Mouse (Mus musculus) midbrain, embryonic 16.5 days (tissue): Measurements from ENCODE around the gene Rgs6. TPM values are rescaled to one million over a fixed set of nuclear protein-coding genes. Genes with fewer than 3 reads are reported as not detected.

Experiments used
- ATAC-seq: fragments of 200-750 bp; cut with Nextera tagmentation; 2 replicates; pipeline ENCODE4 v1.8.0; 2017; ENCODE audit warnings: moderate TSS enrichment
- H3K27ac ChIP-seq: fragments of 300-500 bp; sonication (generic); 2 replicates; pipeline ENCODE4 v1.5.1; 2014; ENCODE audit warnings: mild to moderate bottlenecking, low read length, mixed read lengths
- H3K27me3 ChIP-seq: fragments of 300-500 bp; sonication (generic); 2 replicates; pipeline ENCODE4 v1.6.1; 2014; ENCODE audit warnings: low read depth, low read length, mixed read lengths; ENCODE audit not compliant: control insufficient read depth, insufficient read depth
- H3K36me3 ChIP-seq: fragments of 300-500 bp; sonication (generic); 2 replicates; pipeline ENCODE4 v1.6.1; 2014; ENCODE audit warnings: mild to moderate bottlenecking, low read length, moderate library complexity, mixed read lengths; ENCODE audit not compliant: control insufficient read depth, insufficient read depth
- H3K4me1 ChIP-seq: fragments of 300-500 bp; sonication (generic); 2 replicates; pipeline ENCODE4 v1.6.1; 2014; ENCODE audit warnings: mild to moderate bottlenecking, low read length, mixed read lengths; ENCODE audit not compliant: control insufficient read depth, insufficient read depth
- H3K4me2 ChIP-seq: fragments of 300-500 bp; sonication (generic); 2 replicates; pipeline ENCODE4 v1.6.1; 2014; ENCODE audit warnings: mild to moderate bottlenecking, low read length, mixed read lengths
- H3K4me3 ChIP-seq: fragments of 300-500 bp; sonication (generic); 2 replicates; pipeline ENCODE4 v1.5.1; 2014; ENCODE audit warnings: low read depth, mild to moderate bottlenecking, low read length, moderate library complexity, mixed read lengths
- H3K9ac ChIP-seq: fragments of 300-500 bp; sonication (generic); 2 replicates; pipeline ENCODE4 v1.6.1; 2014; ENCODE audit warnings: low read depth, low read length, mixed read lengths
- H3K9me3 ChIP-seq: fragments of 300-500 bp; sonication (generic); replicated peaks from 2 replicates; pipeline ENCODE4 v1.6.1; 2014; ENCODE audit warnings: mild to moderate bottlenecking, low read length, mixed read lengths; ENCODE audit not compliant: control insufficient read depth, poor library complexity, severe bottlenecking
- WGBS: fragments of 180-500 bp; shearing (Covaris S2); extraction: QIAGEN DNeasy Blood & Tissue Kit; methylation state at CpG from one replicate; pipeline ENCODE4 v1.1.7; 2014; 5-methylcytosine and 5-hydroxymethylcytosine counted together
- polyA plus RNA-seq: library from polyadenylated mRNA; unstranded; fragments of >200 nt; fragmentation: Nextera tagmentation; extraction: Ambion mirVana; gene quantifications from 2 replicates; pipeline ENCODE4 v1.2.1, GENCODE M21; 2015

Rgs6 gene
- polyA plus RNA-seq, 1 experiment from 2014 or later: 17.9 TPM

- 36% methylated on average over 3 of the region's 3 CpGs for WGBS
- Histone ChIP-seq H3K9me3 (no peaks in the 10 kb centered on the region), H3K9ac (no peak overlapping the region), H3K4me3 (no peak overlapping the region), H3K27ac (no peak overlapping the region), H3K4me1 (peaks cover 4% of the 10 kb centered on the region), H3K27me3 (no peaks in the 10 kb centered on the region), H3K4me2 (no peak overlapping the region), H3K36me3 (no peaks in the 10 kb centered on the region)
- ATAC-seq: no peak
Measured at GRCm38 (mm10) chr12:82754501-82754900, 166.4 kb downstream of the Rgs6 start.

GRCm38 (mm10) chr12:82756756-82757155 is 168.7 kb downstream of the Rgs6 start:
- Histone ChIP-seq H3K27ac (no peak overlapping the region), H3K4me3 (no peak overlapping the region), H3K9me3 (no peaks in the 10 kb centered on the region), H3K4me1 (0 out of 2 replicates have a peak, but pooled peaks cover 2% of the 10 kb centered on the region), H3K4me2 (no peak overlapping the region), H3K27me3 (no peaks in the 10 kb centered on the region), H3K9ac (no peak overlapping the region), H3K36me3 (no peaks in the 10 kb centered on the region)
- 81% methylated on average over 6 of the region's 6 CpGs for WGBS
- ATAC-seq: no peak

GRCm38 (mm10) chr12:82757367-82757766 is 169.3 kb downstream of the Rgs6 start:
- H3K36me3 ChIP-seq: no peaks in the 10 kb centered on the region
- ATAC-seq: no peak
- no peak overlapping the region for H3K27ac ChIP-seq
- 0 out of 2 replicates have a peak, but pooled peaks cover 2% of the 10 kb centered on the region for H3K4me1 ChIP-seq
- no peak overlapping the region for H3K4me2 ChIP-seq
- no peaks in the 10 kb centered on the region for H3K9me3 ChIP-seq
- H3K27me3 ChIP-seq: no peaks in the 10 kb centered on the region
- H3K9ac ChIP-seq: no peak overlapping the region
- H3K4me3 ChIP-seq: no peak overlapping the region
- WGBS: 67% methylated on average over 1 of the region's 1 CpGs

GRCm38 (mm10) chr12:82762046-82762445 is 174.0 kb downstream of the Rgs6 start:
- no peaks in the 10 kb centered on the region; the same call in 1 of the 2 replicates for H3K9me3 ChIP-seq
- 94% methylated on average over 2 of the region's 2 CpGs for WGBS
- no peak for ATAC-seq
- H3K36me3 ChIP-seq: no peaks in the 10 kb centered on the region
- no peak overlapping the region for H3K4me3 ChIP-seq
- H3K4me2 ChIP-seq: no peak overlapping the region
- H3K27me3 ChIP-seq: no peaks in the 10 kb centered on the region
- no peak overlapping the region for H3K9ac ChIP-seq
- no peaks in the 10 kb centered on the region for H3K4me1 ChIP-seq
- H3K27ac ChIP-seq: no peak overlapping the region

- H3K9ac ChIP-seq: no peak overlapping the region
- no peak overlapping the region for H3K4me2 ChIP-seq
- no peaks in the 10 kb centered on the region for H3K27me3 ChIP-seq
- ATAC-seq: no peak
- no peaks in the 10 kb centered on the region for H3K36me3 ChIP-seq
- H3K4me1 ChIP-seq: no peaks in the 10 kb centered on the region
- WGBS: 80% methylated on average over 3 of the region's 3 CpGs
- no peak overlapping the region for H3K27ac ChIP-seq
- H3K9me3 ChIP-seq: no peaks in the 10 kb centered on the region; the same call in 1 of the 2 replicates
- H3K4me3 ChIP-seq: no peak overlapping the region
Measured at GRCm38 (mm10) chr12:82768726-82769125, 180.6 kb downstream of the Rgs6 start.

GRCm38 (mm10) chr12:82772215-82772614 is 184.1 kb downstream of the Rgs6 start:
- no peak for ATAC-seq
- no peaks in the 10 kb centered on the region for H3K27me3 ChIP-seq
- H3K4me1 ChIP-seq: no peaks in the 10 kb centered on the region
- H3K27ac ChIP-seq: no peak overlapping the region
- no peaks in the 10 kb centered on the region for H3K9me3 ChIP-seq
- H3K9ac ChIP-seq: no peak overlapping the region
- no peak overlapping the region for H3K4me3 ChIP-seq
- no peaks in the 10 kb centered on the region for H3K36me3 ChIP-seq
- 100% methylated on average over 2 of the region's 2 CpGs for WGBS
- no peak overlapping the region for H3K4me2 ChIP-seq

GRCm38 (mm10) chr12:82774576-82774975 is 186.5 kb downstream of the Rgs6 start:
- Histone ChIP-seq H3K4me2 (no peak overlapping the region), H3K27me3 (no peaks in the 10 kb centered on the region), H3K9ac (no peak overlapping the region), H3K9me3 (no peaks in the 10 kb centered on the region), H3K4me1 (no peaks in the 10 kb centered on the region), H3K4me3 (no peak overlapping the region), H3K36me3 (no peaks in the 10 kb centered on the region), H3K27ac (no peak overlapping the region)
- 75% methylated on average over 7 of the region's 7 CpGs for WGBS
- ATAC-seq: no peak

- Histone ChIP-seq H3K27me3 (no peaks in the 10 kb centered on the region), H3K4me1 (no peaks in the 10 kb centered on the region), H3K4me3 (no peak overlapping the region), H3K9ac (no peak overlapping the region), H3K4me2 (no peak overlapping the region), H3K9me3 (no peaks in the 10 kb centered on the region), H3K36me3 (no peaks in the 10 kb centered on the region), H3K27ac (no peak overlapping the region; the same call in 1 of the 2 replicates)
- WGBS: 79% methylated on average over 4 of the region's 4 CpGs
- no peak for ATAC-seq
Measured at GRCm38 (mm10) chr12:82776686-82777085, 188.6 kb downstream of the Rgs6 start.

GRCm38 (mm10) chr12:82780936-82781335 is 192.8 kb downstream of the Rgs6 start:
- Histone ChIP-seq H3K4me3 (no peak overlapping the region), H3K9me3 (no peaks in the 10 kb centered on the region), H3K4me1 (no peaks in the 10 kb centered on the region), H3K36me3 (no peaks in the 10 kb centered on the region), H3K27ac (no peak overlapping the region), H3K9ac (no peak overlapping the region), H3K27me3 (no peaks in the 10 kb centered on the region), H3K4me2 (no peak overlapping the region)
- ATAC-seq: no peak
- WGBS: 90% methylated on average over 5 of the region's 5 CpGs
